Mouse (Mus musculus) NIH3T3 (cell line): ENCODE results near the gene Smim14.

Experiments used
- DNase-seq: peaks from one replicate; pipeline ENCODE4 v3.0.0-alpha.2; 2012; ENCODE audit warnings: low read depth

The Smim14 gene

DNA sequence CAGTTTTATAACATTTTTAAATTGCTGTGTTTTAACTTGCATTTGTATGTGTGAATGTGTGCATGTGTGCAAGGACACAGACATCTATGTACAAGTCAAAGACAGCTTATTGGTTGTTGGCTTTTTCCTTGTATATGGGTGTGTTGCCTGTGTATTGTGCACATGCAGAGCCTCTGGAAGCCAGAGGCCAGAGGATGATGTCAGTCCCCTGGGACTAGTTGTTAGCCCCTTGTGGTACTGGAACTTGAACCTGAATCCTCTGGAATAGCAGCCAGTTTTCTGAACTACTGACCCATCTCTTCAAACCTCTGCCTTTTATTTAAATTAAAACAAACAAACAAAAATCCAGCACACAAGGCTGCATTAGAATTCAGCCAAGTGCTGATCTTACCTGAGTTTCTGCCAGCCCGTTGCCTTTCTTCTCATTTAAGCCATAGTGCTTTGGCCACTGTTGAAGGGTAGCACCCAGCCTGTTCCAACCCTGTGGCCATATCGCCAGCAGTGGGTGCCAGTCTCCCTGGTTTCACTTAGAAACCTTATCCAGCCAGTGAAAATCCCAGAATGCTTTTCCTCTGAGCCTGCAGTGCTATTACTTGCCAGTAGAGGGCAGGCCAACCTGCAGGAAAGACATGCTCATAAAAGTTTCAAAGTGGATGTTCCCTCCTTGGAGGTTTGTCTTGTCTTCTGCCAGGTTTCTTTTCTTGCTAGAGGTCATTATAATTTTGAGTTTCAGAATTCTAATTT, 135.6 kb downstream of the Smim14 start:
- DNase-seq = peak; percentile 94
